Mouse (Mus musculus): ENCODE data around the gene Gmds.

- TF ChIP-seq POLR2A (IDR thresholded peaks at IDR 0.05; ENCODE audit: extremely low read depth, insufficient read depth, low read length), result no peak
- TF ChIP-seq CTCF (IDR thresholded peaks at IDR 0.05; ENCODE audit: extremely low read depth, insufficient read depth, low read length), result no peak
Measured at GRCm38 (mm10) chr13:31863461-31863860, 475.1 kb downstream of the Gmds start.
